Mouse (Mus musculus): Measurements from ENCODE around the gene 1810049J17Rik. TPM values are rescaled to one million over a fixed set of nuclear protein-coding genes. Genes with fewer than 3 reads are reported as not detected.
A peak's percentile ranks its signal among the peaks of the same experiment; 100 is the strongest.

The 1810049J17Rik gene
- polyA plus RNA-seq, 2 experiments = 3.1 TPM; not detected in 1

GRCm38 (mm10) chr15:12357459-12357858 is 35.8 kb upstream of the 1810049J17Rik start:
- Histone ChIP-seq H3K27me3 (ENCODE audit: control insufficient read depth, insufficient read depth, low read length) (no peaks in the 10 kb centered on the region), H3K4me2 (ENCODE audit: low read depth) (no peak overlapping the region), H3K9ac (replicated peaks) (no peak overlapping the region), H3K4me1 (replicated peaks; ENCODE audit: control insufficient read depth in 2 of 2, insufficient read depth in 2 of 2, low read length in 1 of 2) (no peaks in the 10 kb centered on the region), H3K9me3 (ENCODE audit: control insufficient read depth, low read length) (no peaks in the 10 kb centered on the region), H3K36me3 (replicated peaks; ENCODE audit: control insufficient read depth, insufficient read depth, low read depth) (peaks cover 17% of the 10 kb centered on the region), H3K27ac (no peak overlapping the region), H3K4me3 (ENCODE audit: insufficient read depth in 1 of 2, low read depth in 2 of 2, low read length in 2 of 2) (no peak overlapping the region)
- no peak for TF ChIP-seq EP300 (IDR thresholded peaks at IDR 0.05; ENCODE audit: low read depth)
- no peak for TF ChIP-seq CTCF (IDR thresholded peaks at IDR 0.05; ENCODE audit: low read depth)
- ATAC-seq (ENCODE audit: insufficient read depth) = no peak
- no peak for DNase-seq (ENCODE audit: low read depth in 3 of 3, low spot score in 3 of 3)

DNA sequence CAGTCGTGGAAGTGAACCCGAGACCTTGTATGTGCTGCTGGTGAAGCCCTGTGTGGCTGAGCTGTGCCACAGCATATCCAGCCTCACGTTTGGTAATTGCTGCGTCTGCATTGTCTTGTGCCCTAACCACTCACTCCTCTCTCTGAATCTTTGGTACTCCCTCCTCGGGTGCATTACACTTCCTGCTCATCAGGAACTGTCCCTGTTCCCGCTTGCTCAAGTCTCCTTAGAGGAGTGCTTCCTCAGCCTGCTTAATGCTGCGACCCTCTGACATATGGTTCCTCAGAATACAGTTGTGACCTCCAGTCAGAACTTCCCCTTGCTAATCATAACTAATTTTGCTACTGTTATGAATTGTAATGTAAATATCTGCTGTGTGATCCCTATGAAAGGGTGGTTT is 34.2 kb upstream of the 1810049J17Rik start:
- Histone ChIP-seq H3K9me3 (ENCODE audit: control insufficient read depth, low read length) (no peaks in the 10 kb centered on the region), H3K27me3 (ENCODE audit: control insufficient read depth, insufficient read depth, low read length) (no peaks in the 10 kb centered on the region), H3K36me3 (replicated peaks; ENCODE audit: control insufficient read depth, insufficient read depth, low read depth) (peaks cover 23% of the 10 kb centered on the region), H3K27ac (no peak overlapping the region), H3K4me3 (ENCODE audit: insufficient read depth in 1 of 2, low read depth in 2 of 2, low read length in 2 of 2) (no peak overlapping the region), H3K9ac (replicated peaks) (no peak overlapping the region), H3K4me1 (replicated peaks; ENCODE audit: control insufficient read depth in 2 of 2, insufficient read depth in 2 of 2, low read length in 1 of 2) (no peaks in the 10 kb centered on the region), H3K4me2 (ENCODE audit: low read depth) (no peak overlapping the region)
- DNase-seq (ENCODE audit: low read depth in 3 of 3, low spot score in 3 of 3) (no peak), ATAC-seq (ENCODE audit: insufficient read depth) (no peak)
- TF ChIP-seq CTCF (IDR thresholded peaks at IDR 0.05; ENCODE audit: low read depth) = no peak
- no peak for TF ChIP-seq EP300 (IDR thresholded peaks at IDR 0.05; ENCODE audit: low read depth)
- WGBS (ENCODE audit: insufficient replicate concordance) = 71% methylated on average over 7 of the region's 7 CpGs

- no peak for ATAC-seq (ENCODE audit: insufficient read depth)
- TF ChIP-seq CTCF (IDR thresholded peaks at IDR 0.05; ENCODE audit: low read depth) (no peak), EP300 (IDR thresholded peaks at IDR 0.05; ENCODE audit: low read depth) (no peak)
- Histone ChIP-seq H3K4me3 (ENCODE audit: insufficient read depth in 1 of 2, low read depth in 2 of 2, low read length in 2 of 2) (no peak overlapping the region), H3K4me2 (ENCODE audit: low read depth) (no peak overlapping the region), H3K36me3 (replicated peaks; ENCODE audit: control insufficient read depth, insufficient read depth, low read depth) (peaks cover 25% of the 10 kb centered on the region), H3K27ac (no peak overlapping the region), H3K27me3 (ENCODE audit: control insufficient read depth, insufficient read depth, low read length) (no peaks in the 10 kb centered on the region), H3K9me3 (ENCODE audit: control insufficient read depth, low read length) (no peaks in the 10 kb centered on the region), H3K9ac (replicated peaks) (no peak overlapping the region), H3K4me1 (replicated peaks; ENCODE audit: control insufficient read depth in 2 of 2, insufficient read depth in 2 of 2, low read length in 1 of 2) (no peaks in the 10 kb centered on the region)
- WGBS (ENCODE audit: insufficient replicate concordance) = 84% methylated on average over 6 of the region's 6 CpGs
- no peak for DNase-seq (ENCODE audit: low read depth in 3 of 3, low spot score in 3 of 3)
These were observed 33.6 kb upstream of the 1810049J17Rik start for GRCm38 (mm10) chr15:12355261-12355660.

DNA sequence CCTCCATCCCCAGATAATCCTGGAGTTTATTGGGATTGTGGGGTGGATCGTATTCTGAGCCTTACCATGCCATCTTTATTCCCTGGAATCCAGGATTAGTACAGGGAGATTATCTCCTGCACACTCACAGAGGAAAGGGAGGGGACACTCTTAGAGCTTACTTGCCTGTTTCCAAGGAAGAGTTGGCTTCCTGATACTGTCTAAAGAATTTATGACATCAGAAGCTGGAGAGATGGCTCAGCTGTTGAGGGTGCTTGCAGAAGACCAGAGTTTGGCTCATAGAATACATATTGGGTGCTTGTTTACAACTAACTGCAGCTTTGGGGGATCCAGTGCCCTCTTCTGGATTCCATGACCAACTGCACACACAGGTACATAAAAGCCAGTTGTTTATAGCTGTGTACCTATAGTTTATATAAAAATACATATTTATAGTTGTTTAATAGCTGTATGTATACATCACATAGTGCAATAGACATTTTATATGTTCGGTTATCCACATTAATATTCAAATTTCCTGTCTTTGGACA is 32.6 kb upstream of the 1810049J17Rik start:
- ATAC-seq (ENCODE audit: insufficient read depth) = no peak
- 84% methylated on average over 2 of the region's 2 CpGs for WGBS (ENCODE audit: insufficient replicate concordance)
- H3K4me3 ChIP-seq (ENCODE audit: insufficient read depth in 1 of 2, low read depth in 2 of 2, low read length in 2 of 2) = no peak overlapping the region
- no peak overlapping the region for H3K4me2 ChIP-seq (ENCODE audit: low read depth)
- H3K27me3 ChIP-seq (ENCODE audit: control insufficient read depth, insufficient read depth, low read length) = no peaks in the 10 kb centered on the region
- H3K4me1 ChIP-seq (replicated peaks; ENCODE audit: control insufficient read depth in 2 of 2, insufficient read depth in 2 of 2, low read length in 1 of 2) = no peaks in the 10 kb centered on the region
- no peak overlapping the region for H3K27ac ChIP-seq
- DNase-seq (ENCODE audit: low read depth in 3 of 3, low spot score in 3 of 3) = no peak
- no peaks in the 10 kb centered on the region for H3K9me3 ChIP-seq (ENCODE audit: control insufficient read depth, low read length)
- no peak overlapping the region for H3K9ac ChIP-seq (replicated peaks)
- TF ChIP-seq CTCF (IDR thresholded peaks at IDR 0.05; ENCODE audit: low read depth) (0 out of 2 replicates have a peak, but pooled peaks have one; percentile 18), EP300 (IDR thresholded peaks at IDR 0.05; ENCODE audit: low read depth) (no peak)
- peaks cover 32% of the 10 kb centered on the region for H3K36me3 ChIP-seq (replicated peaks; ENCODE audit: control insufficient read depth, insufficient read depth, low read depth)

GRCm38 (mm10) chr15:12351470-12351869 is 29.8 kb upstream of the 1810049J17Rik start:
- no peak overlapping the region for H3K27ac ChIP-seq
- WGBS (ENCODE audit: insufficient replicate concordance) = 95% methylated on average over 7 of the region's 7 CpGs
- ATAC-seq (ENCODE audit: insufficient read depth) = no peak

More at GRCm38 (mm10) chr15:12351470-12351869, 29.8 kb upstream of the 1810049J17Rik start:
- Histone ChIP-seq H3K4me3 (ENCODE audit: insufficient read depth in 1 of 2, low read depth in 2 of 2, low read length in 2 of 2) (no peak overlapping the region), H3K4me2 (ENCODE audit: low read depth) (no peak overlapping the region), H3K36me3 (replicated peaks; ENCODE audit: control insufficient read depth, insufficient read depth, low read depth) (peaks cover 37% of the 10 kb centered on the region), H3K4me1 (replicated peaks; ENCODE audit: control insufficient read depth in 2 of 2, insufficient read depth in 2 of 2, low read length in 1 of 2) (no peaks in the 10 kb centered on the region), H3K9ac (replicated peaks) (no peak overlapping the region), H3K27me3 (ENCODE audit: control insufficient read depth, insufficient read depth, low read length) (no peaks in the 10 kb centered on the region), H3K9me3 (ENCODE audit: control insufficient read depth, low read length) (no peaks in the 10 kb centered on the region)
- TF ChIP-seq EP300 (IDR thresholded peaks at IDR 0.05; ENCODE audit: low read depth) (no peak), CTCF (IDR thresholded peaks at IDR 0.05; ENCODE audit: low read depth) (no peak)
- no peak for DNase-seq (ENCODE audit: low read depth in 3 of 3, low spot score in 3 of 3)
